ENCODE assay signal across 20 mouse cellular contexts in genomic region chr6:52207684-52207976, GRCm38 (mm10). TPM values are rescaled to one million over a fixed set of nuclear protein-coding genes. Genes with fewer than 3 reads are reported as not detected.
A peak's percentile ranks its signal among the peaks of the same experiment; 100 is the strongest.
DNase-seq lines count a peak whose midpoint lies in the region; ATAC-seq and TF ChIP-seq lines count a peak whose summit lies in the region.
"Had no signal": no experiment of that assay in that cellular context is flagged by ENCODE, and none has a peak within 500 bp of the region (broad histone marks: within the 10 kb centered on the region; RNA-seq: fewer than 3 reads in every experiment).

No protein-coding gene starts in this region.

- H3K27me3 ChIP-seq in kidney, adult 2 months (replicated peaks; ENCODE audit: control insufficient read depth, insufficient read depth, low read length) = no peaks in the 10 kb centered on the region
- H3K27me3 ChIP-seq in neural tube, embryonic 11.5 days (ENCODE audit: control insufficient read depth, insufficient read depth, low read length) = no peaks in the 10 kb centered on the region
- H3K27me3 ChIP-seq in neural tube, embryonic 12.5 days (replicated peaks) = no peaks in the 10 kb centered on the region
- H3K27me3 ChIP-seq in midbrain, embryonic 16.5 days (ENCODE audit: control insufficient read depth, insufficient read depth, low read depth, low read length) = peaks cover 86% of the 10 kb centered on the region

- peak overlapping the region; percentile 1; the same call in 1 of the 2 replicates for H3K27ac ChIP-seq in kidney, adult 2 months (ENCODE audit: insufficient read depth, low read depth, low read length)
- peak overlapping the region; percentile 100 for H3K27ac ChIP-seq in neural tube, embryonic 11.5 days (ENCODE audit: low read depth, low read length)
- peak overlapping the region; percentile 99 for H3K27ac ChIP-seq in neural tube, embryonic 12.5 days
- H3K27ac ChIP-seq in midbrain, embryonic 16.5 days (ENCODE audit: low read length) = no peak overlapping the region
- H3K27ac ChIP-seq: left cerebral cortex, adult 2 months; macrophage; midbrain, embryonic 15.5 days had no signal

- peak overlapping the region; percentile 99 for H3K9ac ChIP-seq in neural tube, embryonic 11.5 days (ENCODE audit: low read length)
- peak overlapping the region; percentile 100 for H3K9ac ChIP-seq in neural tube, embryonic 12.5 days
- no peak overlapping the region for H3K9ac ChIP-seq in midbrain, embryonic 16.5 days (ENCODE audit: low read depth, low read length)
- H3K9ac ChIP-seq: midbrain, embryonic 15.5 days had no signal

- TF ChIP-seq CTCF in kidney, adult 2 months (conservative IDR thresholded peaks at IDR 0.05; ENCODE audit: insufficient read depth, insufficient read length, low read depth, low read length) = no peak

- peak overlapping the region; percentile 99 for H3K4me2 ChIP-seq in neural tube, embryonic 11.5 days (ENCODE audit: low read depth)
- peak overlapping the region; percentile 99 for H3K4me2 ChIP-seq in neural tube, embryonic 12.5 days (replicated peaks)
- H3K4me2 ChIP-seq in midbrain, embryonic 16.5 days (ENCODE audit: low read length) = no peak overlapping the region
- H3K4me2 ChIP-seq: midbrain, embryonic 15.5 days had no signal

- DNase-seq in kidney, adult 2 months = peak; percentile 5
- DNase-seq in kidney, postnatal 4 days = no peak
- no peak for DNase-seq in neural tube, embryonic 11.5 days (ENCODE audit: low spot score)
- DNase-seq in neural tube, embryonic 10.5 days (ENCODE audit: extremely low spot score, low spot score) = no peak
- no peak for DNase-seq in MN1 (ENCODE audit: low spot score)
- DNase-seq: adrenal gland, adult 8-10 months; cerebellum, adult 2 months; heart, postnatal 36 days; right cerebral cortex, postnatal 25 days; thymus, postnatal 36 days had no signal

- no peaks in the 10 kb centered on the region for H3K9me3 ChIP-seq in neural tube, embryonic 11.5 days (ENCODE audit: control insufficient read depth, low read length)
- H3K9me3 ChIP-seq in neural tube, embryonic 12.5 days = no peaks in the 10 kb centered on the region
- no peaks in the 10 kb centered on the region for H3K9me3 ChIP-seq in midbrain, embryonic 16.5 days (replicated peaks; ENCODE audit: control insufficient read depth, low read length, poor library complexity, severe bottlenecking)
- H3K9me3 ChIP-seq: midbrain, embryonic 15.5 days had no signal

- no peak for ATAC-seq in neural tube, embryonic 11.5 days (ENCODE audit: insufficient read depth, low FRiP score, low TSS enrichment)
- ATAC-seq in neural tube, embryonic 12.5 days (ENCODE audit: low FRiP score, low read depth) = no peak
- no peak for ATAC-seq in megakaryocyte progenitor cell, adult 5-6 weeks (replicated peaks; ENCODE audit: poor library complexity)
- no peak for ATAC-seq in midbrain, embryonic 16.5 days
- ATAC-seq: forebrain, embryonic 16.5 days; midbrain, embryonic 15.5 days had no signal

- H3K4me3 ChIP-seq in kidney, adult 2 months (ENCODE audit: insufficient read depth, low read depth, low read length) = no peak overlapping the region
- peak overlapping the region; percentile 87 for H3K4me3 ChIP-seq in neural tube, embryonic 11.5 days (ENCODE audit: low read depth, low read length)
- H3K4me3 ChIP-seq in neural tube, embryonic 12.5 days = peak overlapping the region; percentile 92
- no peak overlapping the region for H3K4me3 ChIP-seq in midbrain, embryonic 16.5 days (ENCODE audit: low read depth, low read length)
- H3K4me3 ChIP-seq: left cerebral cortex, adult 2 months; midbrain, embryonic 15.5 days had no signal

- TF ChIP-seq POLR2A in kidney, adult 2 months (IDR thresholded peaks at IDR 0.05; ENCODE audit: low read depth, low read length) = no peak

- peaks cover 3% of the 10 kb centered on the region; the same call in 1 of the 2 replicates for H3K36me3 ChIP-seq in kidney, adult 2 months (ENCODE audit: control insufficient read depth, insufficient read depth, low read length)
- H3K36me3 ChIP-seq in neural tube, embryonic 11.5 days (ENCODE audit: control insufficient read depth, insufficient read depth, low read length) = peaks cover 12% of the 10 kb centered on the region
- H3K36me3 ChIP-seq in neural tube, embryonic 12.5 days = peaks cover 32% of the 10 kb centered on the region
- no peaks in the 10 kb centered on the region for H3K36me3 ChIP-seq in midbrain, embryonic 16.5 days (ENCODE audit: control insufficient read depth, insufficient read depth, low read length)
- H3K36me3 ChIP-seq: midbrain, embryonic 15.5 days had no signal

- peaks cover 13% of the 10 kb centered on the region for H3K4me1 ChIP-seq in kidney, adult 2 months (ENCODE audit: control insufficient read depth, insufficient read depth, low read length)
- peaks cover 39% of the 10 kb centered on the region for H3K4me1 ChIP-seq in neural tube, embryonic 11.5 days (ENCODE audit: control insufficient read depth, insufficient read depth, low read length)
- peaks cover 47% of the 10 kb centered on the region for H3K4me1 ChIP-seq in neural tube, embryonic 12.5 days
- H3K4me1 ChIP-seq in midbrain, embryonic 16.5 days (ENCODE audit: control insufficient read depth, insufficient read depth, low read length) = peaks cover 5% of the 10 kb centered on the region; the same call in 1 of the 2 replicates

RNA-seq across cellular contexts. Expression of gene Hoxa6, which starts 0.9 kb away (rescaled TPM):
- 2.4 and 3.4 TPM in 2 replicates for polyA plus RNA-seq in kidney, adult 2 months (2012; rRNA removed)
- polyA plus RNA-seq in neural tube, embryonic 11.5 days (2014; fragmentation: Nextera tagmentation; extraction: Ambion mirVana) = 16.0 and 18.8 TPM in 2 replicates
- polyA plus RNA-seq in neural tube, embryonic 12.5 days (2016; fragmentation: Nextera tagmentation; extraction: Ambion mirVana) = 34.7 and 34.9 TPM in 2 replicates
- 0.22 TPM in 1 of 2 replicates, not detected in the other for total RNA-seq in megakaryocyte progenitor cell, adult 5-6 weeks (2015)
- not detected in 2 replicates for total RNA-seq in megakaryocyte progenitor cell, adult 5-6 weeks (2017)
- not detected in 2 replicates for polyA plus RNA-seq in midbrain, embryonic 16.5 days (2015; fragmentation: Nextera tagmentation; extraction: Ambion mirVana)
- total RNA-seq: heart, postnatal 36 days; layer of hippocampus, adult 18-20 months; left cerebral cortex, adult 2 months; liver, adult 2 months had no signal
- polyA plus RNA-seq: forebrain, embryonic 16.5 days; heart, embryonic 11.5 days; liver, adult 2 months; macrophage; midbrain, embryonic 15.5 days had no signal

RNA-seq across cellular contexts. Expression of gene Hoxa5, which starts 3.2 kb away (rescaled TPM):
- 6.9 and 8.1 TPM in 2 replicates for polyA plus RNA-seq in kidney, adult 2 months (2012; rRNA removed)
- 53.4 and 56.5 TPM in 2 replicates for polyA plus RNA-seq in neural tube, embryonic 11.5 days (2014; fragmentation: Nextera tagmentation; extraction: Ambion mirVana)
- polyA plus RNA-seq in neural tube, embryonic 12.5 days (2016; fragmentation: Nextera tagmentation; extraction: Ambion mirVana) = 72.6 and 76.1 TPM in 2 replicates
- 2.3 and 3.1 TPM in 2 replicates for total RNA-seq in megakaryocyte progenitor cell, adult 5-6 weeks (2015)
- total RNA-seq in megakaryocyte progenitor cell, adult 5-6 weeks (2017) = 0.83 and 1.1 TPM in 2 replicates
- polyA plus RNA-seq in midbrain, embryonic 16.5 days (2015; fragmentation: Nextera tagmentation; extraction: Ambion mirVana) = 0.21 TPM in 1 of 2 replicates, not detected in the other
- total RNA-seq: layer of hippocampus, adult 18-20 months; left cerebral cortex, adult 2 months had no signal
- polyA plus RNA-seq: forebrain, embryonic 16.5 days; midbrain, embryonic 15.5 days had no signal

RNA-seq across cellular contexts. Expression of gene Hoxa3, which starts 5.5 kb away (rescaled TPM):
- 7.4 and 7.6 TPM in 2 replicates for polyA plus RNA-seq in kidney, adult 2 months (2012; rRNA removed)
- 20.2 TPM in 2 replicates for polyA plus RNA-seq in neural tube, embryonic 11.5 days (2014; fragmentation: Nextera tagmentation; extraction: Ambion mirVana)
- polyA plus RNA-seq in neural tube, embryonic 12.5 days (2016; fragmentation: Nextera tagmentation; extraction: Ambion mirVana) = 21.1 and 25.1 TPM in 2 replicates
- total RNA-seq in megakaryocyte progenitor cell, adult 5-6 weeks (2015) = 0.59 and 2.1 TPM in 2 replicates
- 0.37 and 0.42 TPM in 2 replicates for total RNA-seq in megakaryocyte progenitor cell, adult 5-6 weeks (2017)
- polyA plus RNA-seq in midbrain, embryonic 16.5 days (2015; fragmentation: Nextera tagmentation; extraction: Ambion mirVana) = not detected in 2 replicates
- total RNA-seq: layer of hippocampus, adult 18-20 months; left cerebral cortex, adult 2 months had no signal
- polyA plus RNA-seq: forebrain, embryonic 16.5 days; midbrain, embryonic 15.5 days had no signal

RNA-seq across cellular contexts. Expression of gene Gm28308, which starts 5.5 kb away (rescaled TPM):
- 0.78 and 2.9 TPM in 2 replicates for polyA plus RNA-seq in kidney, adult 2 months (2012; rRNA removed)
- not detected in 2 replicates for polyA plus RNA-seq in neural tube, embryonic 11.5 days (2014; fragmentation: Nextera tagmentation; extraction: Ambion mirVana)
- not detected in 2 replicates for polyA plus RNA-seq in neural tube, embryonic 12.5 days (2016; fragmentation: Nextera tagmentation; extraction: Ambion mirVana)
- not detected in 2 replicates for total RNA-seq in megakaryocyte progenitor cell, adult 5-6 weeks (2015)
- 0.84 TPM in 1 of 2 replicates, not detected in the other for total RNA-seq in megakaryocyte progenitor cell, adult 5-6 weeks (2017)
- not detected in 2 replicates for polyA plus RNA-seq in midbrain, embryonic 16.5 days (2015; fragmentation: Nextera tagmentation; extraction: Ambion mirVana)
- total RNA-seq: heart, postnatal 36 days; layer of hippocampus, adult 18-20 months; left cerebral cortex, adult 2 months; liver, adult 2 months had no signal
- polyA plus RNA-seq: cerebellum, adult 2 months; forebrain, embryonic 16.5 days; heart, embryonic 11.5 days; liver, adult 2 months; macrophage; midbrain, embryonic 15.5 days had no signal

RNA-seq across cellular contexts. Expression of gene Hoxa7, which starts 14.0 kb away (rescaled TPM):
- 44.1 and 45.9 TPM in 2 replicates for polyA plus RNA-seq in kidney, adult 2 months (2012; rRNA removed)
- 61.2 and 71.3 TPM in 2 replicates for polyA plus RNA-seq in neural tube, embryonic 11.5 days (2014; fragmentation: Nextera tagmentation; extraction: Ambion mirVana)
- polyA plus RNA-seq in neural tube, embryonic 12.5 days (2016; fragmentation: Nextera tagmentation; extraction: Ambion mirVana) = 81.2 and 102 TPM in 2 replicates
- total RNA-seq in megakaryocyte progenitor cell, adult 5-6 weeks (2015) = 11.4 and 15.7 TPM in 2 replicates
- total RNA-seq in megakaryocyte progenitor cell, adult 5-6 weeks (2017) = 5.5 and 8.2 TPM in 2 replicates
- polyA plus RNA-seq in midbrain, embryonic 16.5 days (2015; fragmentation: Nextera tagmentation; extraction: Ambion mirVana) = not detected in 2 replicates
- total RNA-seq: left cerebral cortex, adult 2 months; liver, adult 2 months had no signal
- polyA plus RNA-seq: forebrain, embryonic 16.5 days; midbrain, embryonic 15.5 days had no signal

Comparison
In these comparisons a context has a peak if more than half of its experiments do, and no peak if none do; other contexts are left out.
1. H3K4me3 ChIP-seq: peak in neural tube, embryonic 11.5 days (single experiment) and neural tube, embryonic 12.5 days (single experiment); none in kidney, adult 2 months (single experiment) and midbrain, embryonic 16.5 days (single experiment).